Mouse (Mus musculus) embryonic stem cell, embryonic (primary cell): ENCODE results near the gene Acoxl.

Experiments
- CTCF ChIA-PET, 4 experiments: fragments of 300-600 bp in 2 of 4; fragments of 350-600 bp in 2 of 4; sonication (Branson Sonifier 250); formaldehyde crosslinking; loops; one replicate each; lab custom pipeline; 2022; ENCODE audit warnings: inconsistent platforms in 2 of 4; lab: Charles Lee
- POLR2A ChIA-PET, 4 experiments: fragments of 300-600 bp in 2 of 4; fragments of 350-600 bp in 2 of 4; sonication (Branson Sonifier 250); formaldehyde crosslinking; loops; one replicate each; lab custom pipeline; 2022; ENCODE audit warnings: antibody characterized with exemption in 4 of 4, inconsistent platforms in 1 of 4; lab: Charles Lee

The Acoxl gene

GRCm38 (mm10) chr2:128132635-128133034 is 294.0 kb downstream of the Acoxl start:
- ChIA-PET CTCF (interaction anchor here in 1 of 4 experiments (1.0 kb wide), 1 partner anchor 9 kb away, joined by 4 read pairs; no protein-coding TSS in a partner anchor), POLR2A (no interaction called here)

GRCm38 (mm10) chr2:128133865-128134264 is 295.2 kb downstream of the Acoxl start:
- ChIA-PET POLR2A (interaction anchor here in 2 of 4 experiments (0.5 to 7.5 kb wide), 3 partner anchors 8 to 331 kb away, joined by 3 to 91 read pairs (median 3); partner anchors contain the start of gene Bcl2l11 (in 1 of the 2)), CTCF (no interaction called here)

DNA sequence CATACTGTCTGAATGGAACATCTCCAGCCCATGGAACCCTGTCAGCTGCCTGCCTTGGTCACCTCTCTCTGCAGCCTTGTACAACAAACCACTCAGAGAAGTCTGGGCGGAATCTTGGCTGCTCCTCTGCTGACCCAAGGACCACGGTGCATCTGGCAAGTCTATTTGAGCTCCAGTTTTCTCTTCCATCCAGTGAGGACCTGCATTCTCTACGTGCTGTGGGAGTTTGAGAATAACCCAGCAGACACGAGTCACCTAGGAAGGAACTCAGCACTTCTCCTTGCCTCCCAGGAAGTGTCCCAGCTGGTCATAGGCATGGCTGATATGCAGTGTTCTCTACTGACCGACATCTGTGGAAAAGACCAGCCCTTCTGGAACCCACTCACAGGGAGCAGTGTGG is 295.8 kb downstream of the Acoxl start:
- POLR2A ChIA-PET, result interaction anchor here in 2 of 4 experiments (0.8 to 7.9 kb wide), 7 partner anchors 7 to 22 kb away, joined by 3 to 91 read pairs (median 3); partner anchors contain the start of gene Bcl2l11 (in 2 of the 2)
- CTCF ChIA-PET, result no interaction called here

DNA sequence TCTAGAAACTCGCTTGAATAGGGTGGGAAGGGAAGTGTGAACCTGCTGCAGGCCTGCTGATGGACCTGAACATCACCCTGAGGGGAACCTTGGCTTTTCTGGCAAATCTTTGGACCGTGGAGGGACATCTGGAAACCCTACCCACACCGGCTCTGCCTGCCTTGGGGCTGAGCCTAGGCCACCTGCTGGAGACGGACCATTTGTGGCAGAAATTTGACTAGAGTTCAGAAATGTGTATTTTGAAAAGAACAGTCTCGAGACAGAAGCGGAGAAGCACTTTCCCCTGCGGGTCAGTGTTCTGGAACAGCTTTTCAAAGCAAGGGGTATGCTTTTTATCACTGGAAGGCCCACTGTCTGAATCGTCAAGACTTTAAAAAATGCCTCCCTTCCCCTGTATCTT is 296.3 kb downstream of the Acoxl start:
- CTCF ChIA-PET, result no interaction called here

GRCm38 (mm10) chr2:128136769-128137433 is 298.2 kb downstream of the Acoxl start:
- ChIA-PET CTCF (interaction anchor here in 1 of 4 experiments (0.7 kb wide), 1 partner anchor 380 kb away, joined by 3 read pairs; no protein-coding TSS in a partner anchor), POLR2A (interaction anchor here (0.6 to 7.9 kb wide), 10 partner anchors 9 to 429 kb away, joined by 3 to 91 read pairs (median 4); partner anchors contain the start of gene Bcl2l11 (in 3 of the 4))

More for the DNA sequence above, 296.3 kb downstream of the Acoxl start:
- POLR2A ChIA-PET, result interaction anchor here in 2 of 4 experiments (0.8 to 7.9 kb wide), 7 partner anchors 8 to 21 kb away, joined by 3 to 91 read pairs (median 3); partner anchors contain the start of gene Bcl2l11 (in 2 of the 2)

GRCm38 (mm10) chr2:128137480-128138276 is 299.0 kb downstream of the Acoxl start:
- CTCF ChIA-PET, result no interaction called here
- POLR2A ChIA-PET, result interaction anchor here in 3 of 4 experiments (0.6 to 7.9 kb wide), 13 partner anchors 10 to 236 kb away, joined by 3 to 91 read pairs (median 3); partner anchors contain the start of gene Bcl2l11 (in 3 of the 3)

- CTCF ChIA-PET, result no interaction called here
Measured at GRCm38 (mm10) chr2:128138924-128139323, 300.2 kb downstream of the Acoxl start.

DNA sequence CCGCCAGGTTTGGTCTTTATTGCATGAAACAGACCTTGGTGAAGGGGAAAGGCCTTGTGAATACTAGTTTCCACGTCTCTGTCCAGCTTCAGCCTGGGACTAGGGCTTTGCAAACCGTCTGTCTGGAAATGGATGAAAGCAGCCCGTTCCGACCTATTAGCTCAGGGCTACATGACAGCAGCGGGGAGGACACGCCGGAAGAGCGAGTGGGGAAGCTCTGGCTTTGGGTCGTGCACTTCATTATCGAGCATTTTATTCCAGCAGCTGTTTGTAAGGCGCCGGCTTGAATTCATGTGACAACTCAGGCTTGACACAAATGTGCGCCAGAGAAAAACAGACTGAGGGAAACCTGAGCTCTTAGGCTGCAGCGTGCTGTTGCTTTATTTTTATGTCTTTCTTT is 301.1 kb downstream of the Acoxl start:
- ChIA-PET CTCF (interaction anchor here in 3 of 4 experiments (0.7 to 1.3 kb wide), 4 partner anchors 17 to 426 kb away, joined by 3 to 4 read pairs (median 3); no protein-coding TSS in a partner anchor), POLR2A (interaction anchor here (0.6 to 7.9 kb wide), 13 partner anchors 9 to 290 kb away, joined by 3 to 91 read pairs (median 4); partner anchors contain the start of gene Bcl2l11 (in 3 of the 4))

More at GRCm38 (mm10) chr2:128138924-128139323, 300.2 kb downstream of the Acoxl start:
- POLR2A ChIA-PET, result interaction anchor here in 2 of 4 experiments (0.8 to 7.9 kb wide), 9 partner anchors 10 to 234 kb away, joined by 3 to 91 read pairs (median 4); partner anchors contain the start of gene Bcl2l11 (in 2 of the 2)

DNA sequence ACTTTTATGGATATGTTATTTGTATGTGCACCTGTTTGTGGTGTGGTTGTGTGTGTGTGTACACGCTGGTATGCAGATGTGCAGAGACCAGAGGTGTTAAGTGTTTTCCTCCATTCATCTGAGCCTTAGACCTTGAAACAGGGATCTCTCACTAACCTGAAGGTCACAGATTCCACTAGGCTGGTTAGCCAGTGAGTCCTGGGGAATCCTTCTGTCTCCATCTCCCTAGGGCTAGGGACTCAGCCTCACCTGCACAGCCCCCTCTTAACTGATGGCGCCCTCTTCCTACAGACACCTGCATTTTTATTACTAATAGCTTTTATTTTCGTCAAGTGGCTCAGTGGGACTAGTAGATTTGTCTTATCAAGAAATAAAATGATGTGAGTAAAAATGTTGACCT is 301.5 kb downstream of the Acoxl start:
- ChIA-PET CTCF (interaction anchor here in 3 of 4 experiments (0.6 to 1.3 kb wide), 6 partner anchors 12 to 1902 kb away, joined by 3 to 6 read pairs (median 4); no protein-coding TSS in a partner anchor), POLR2A (interaction anchor here (0.6 to 7.9 kb wide), 14 partner anchors 9 to 289 kb away, joined by 3 to 91 read pairs (median 4); partner anchors contain the start of gene Bcl2l11 (in 3 of the 4))

- CTCF ChIA-PET, result interaction anchor here in 2 of 4 experiments (0.6 to 0.7 kb wide), 2 partner anchors 301 to 637 kb away, joined by 5 read pairs; no protein-coding TSS in a partner anchor
- POLR2A ChIA-PET, result interaction anchor here in 3 of 4 experiments (1.0 to 1.5 kb wide), 4 partner anchors 8 to 16 kb away, joined by 3 read pairs; no protein-coding TSS in a partner anchor
Measured at GRCm38 (mm10) chr2:128143992-128144391, 305.3 kb downstream of the Acoxl start.

GRCm38 (mm10) chr2:128145433-128145832 is 306.8 kb downstream of the Acoxl start:
- CTCF ChIA-PET, result no interaction called here
- POLR2A ChIA-PET, result interaction anchor here in 1 of 4 experiments (0.8 kb wide), 1 partner anchor 96 kb away, joined by 3 read pairs; no protein-coding TSS in a partner anchor

GRCm38 (mm10) chr2:128149596-128149995 is 310.9 kb downstream of the Acoxl start:
- ChIA-PET POLR2A (interaction anchor here in 2 of 4 experiments (1.1 to 1.8 kb wide), 4 partner anchors 9 to 34 kb away, joined by 3 to 8 read pairs (median 5); no protein-coding TSS in a partner anchor), CTCF (no interaction called here)

DNA sequence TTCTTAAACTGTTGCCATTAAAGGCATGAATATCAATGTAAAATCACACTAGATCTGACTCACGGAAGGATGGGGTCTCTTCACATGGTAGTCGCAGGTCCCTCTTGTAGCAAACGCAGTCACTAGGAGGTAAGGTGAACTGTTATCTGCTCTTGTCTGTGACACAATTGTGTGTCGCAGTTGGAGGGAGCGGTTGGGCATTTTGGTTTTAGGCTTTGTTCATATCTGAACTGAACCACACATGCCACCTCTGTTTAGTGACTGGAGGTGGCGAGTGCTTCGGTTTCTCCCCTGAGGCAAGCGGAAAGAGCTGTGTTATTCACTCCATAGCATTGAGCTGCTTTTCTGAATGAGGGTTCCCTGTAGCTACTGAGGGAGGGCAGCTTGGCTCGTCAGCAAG is 313.5 kb downstream of the Acoxl start:
- ChIA-PET POLR2A (interaction anchor here in 3 of 4 experiments (0.8 to 2.9 kb wide), 9 partner anchors 9 to 27 kb away, joined by 3 to 10 read pairs (median 3); partner anchors contain the start of gene Bcl2l11 (in 1 of the 3)), CTCF (interaction anchor here in 2 of 4 experiments (0.6 to 1.0 kb wide), 2 partner anchors 130 to 251 kb away, joined by 3 to 12 read pairs; no protein-coding TSS in a partner anchor)

GRCm38 (mm10) chr2:128152845-128153550 is 314.3 kb downstream of the Acoxl start:
- CTCF ChIA-PET, result interaction anchor here in 2 of 4 experiments (0.7 to 1.0 kb wide), 2 partner anchors 250 to 795 kb away, joined by 3 read pairs; no protein-coding TSS in a partner anchor
- POLR2A ChIA-PET, result interaction anchor here in 2 of 4 experiments (0.7 to 2.9 kb wide), 7 partner anchors 12 to 56 kb away, joined by 3 to 10 read pairs (median 5); partner anchors contain the start of gene Bcl2l11 (in 1 of the 2)

DNA sequence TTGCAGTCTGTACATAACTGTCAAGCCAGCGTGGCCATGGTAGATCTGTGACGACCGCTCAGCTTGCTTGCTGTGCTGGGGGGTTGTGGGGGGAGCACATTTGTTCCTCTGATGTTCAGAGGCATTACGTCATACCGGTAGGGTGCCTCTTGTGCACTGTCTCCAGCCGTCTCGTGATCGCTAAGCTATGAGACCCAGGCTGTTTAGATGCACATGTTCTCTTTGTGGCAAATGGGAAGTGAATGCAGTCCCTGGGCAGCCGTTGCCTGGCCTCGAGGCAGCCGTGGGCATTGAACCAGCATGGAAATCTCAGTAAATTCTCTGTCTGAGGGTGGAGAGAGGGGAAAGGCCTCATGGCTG is 314.9 kb downstream of the Acoxl start:
- ChIA-PET CTCF (interaction anchor here in 1 of 4 experiments (0.7 kb wide), 1 partner anchor 794 kb away, joined by 3 read pairs; no protein-coding TSS in a partner anchor), POLR2A (interaction anchor here in 2 of 4 experiments (0.7 to 1.4 kb wide), 4 partner anchors 13 to 56 kb away, joined by 3 to 6 read pairs (median 3); no protein-coding TSS in a partner anchor)

- POLR2A ChIA-PET, result interaction anchor here in 3 of 4 experiments (0.7 to 1.2 kb wide), 4 partner anchors 21 to 184 kb away, joined by 3 to 5 read pairs (median 4); partner anchors contain the start of gene Bcl2l11 (in 1 of the 3)
- CTCF ChIA-PET, result interaction anchor here in 2 of 4 experiments (0.5 to 0.7 kb wide), 2 partner anchors 131 to 218 kb away, joined by 3 to 5 read pairs; no protein-coding TSS in a partner anchor
Measured at GRCm38 (mm10) chr2:128155412-128156066, 316.9 kb downstream of the Acoxl start.
